Mouse (Mus musculus) small intestine, adult 2 months (tissue): ENCODE results near the gene Eif4h.

Experiments
- CTCF ChIP-seq: fragments of 200-500 bp; IDR thresholded peaks from 2 replicates; pipeline ENCODE4 v1.5.1; 2012; ENCODE audit warnings: low read depth, mild to moderate bottlenecking, control low read depth, inconsistent platforms, low read length, moderate library complexity, mixed read lengths; ENCODE audit not compliant: insufficient replicate concordance, insufficient read length; ENCODE audit errors: extremely low read depth
- POLR2A ChIP-seq: fragments of 200-500 bp; IDR thresholded peaks from 2 replicates; pipeline ENCODE4 v1.6.1; 2012; ENCODE audit warnings: low read depth, mild to moderate bottlenecking, control low read depth, inconsistent platforms, low read length, moderate library complexity

- TF ChIP-seq POLR2A (no peak), CTCF (no peak)
These were observed 45.1 kb upstream of the Eif4h start for GRCm38 (mm10) chr5:134684398-134684797.
